Mouse (Mus musculus) spleen, adult 2 months (tissue): ENCODE measurements around the gene Isoc2b.
A peak's percentile ranks its signal among the peaks of the same experiment; 100 is the strongest.

Source experiments
- CTCF ChIP-seq: fragments of 200-500 bp; IDR thresholded peaks from 2 replicates; pipeline ENCODE4 v1.5.1; 2011; ENCODE audit warnings: mild to moderate bottlenecking, inconsistent platforms; ENCODE audit not compliant: insufficient read depth, insufficient read length, insufficient replicate concordance; ENCODE audit errors: extremely low read depth
- POLR2A ChIP-seq: fragments of 200-500 bp; IDR thresholded peaks from 2 replicates; pipeline ENCODE4 v1.6.1; 2011; ENCODE audit warnings: low read depth, low read length, inconsistent platforms

GRCm38 (mm10) chr7:4865579-4866493 lies 4.2 kb downstream of the Isoc2b start:
- TF ChIP-seq CTCF (no peak), POLR2A (peak; percentile 95)
